Mouse (Mus musculus) E14TG2a.4 (cell line): Measurements from ENCODE around the gene Wdtc1.

ENCODE experiments used
- H3K27me3 ChIP-seq: 2 replicates; pipeline ENCODE4 v1.6.1; 2014; ENCODE audit warnings: low read length, control low read depth; ENCODE audit not compliant: insufficient read depth
- H3K36me3 ChIP-seq: 2 replicates; pipeline ENCODE4 v1.6.1; 2014; ENCODE audit warnings: low read length, control low read depth; ENCODE audit not compliant: insufficient read depth
- H3K4me1 ChIP-seq: replicated peaks from 2 replicates; pipeline ENCODE4 v1.6.1; 2014; ENCODE audit warnings: low read depth, low read length, control low read depth
- H3K4me3 ChIP-seq: replicated peaks from 2 replicates; pipeline ENCODE4 v1.5.1; 2014; ENCODE audit warnings: mild to moderate bottlenecking, low read length
- H3K9me3 ChIP-seq: 2 replicates; pipeline ENCODE4 v1.6.1; 2014; ENCODE audit warnings: low read length, control low read depth
- CTCF ChIP-seq: conservative IDR thresholded peaks from 2 replicates; pipeline ENCODE4 v1.5.1; 2014; ENCODE audit warnings: low read length
- NANOG ChIP-seq: IDR thresholded peaks from 2 replicates; pipeline ENCODE4 v1.6.1; 2014; ENCODE audit warnings: borderline replicate concordance, low read length, mixed read lengths
- POU5F1 ChIP-seq: IDR thresholded peaks from 2 replicates; pipeline ENCODE4 v1.6.1; 2014; ENCODE audit warnings: low read length, borderline replicate concordance

The Wdtc1 gene

DNA sequence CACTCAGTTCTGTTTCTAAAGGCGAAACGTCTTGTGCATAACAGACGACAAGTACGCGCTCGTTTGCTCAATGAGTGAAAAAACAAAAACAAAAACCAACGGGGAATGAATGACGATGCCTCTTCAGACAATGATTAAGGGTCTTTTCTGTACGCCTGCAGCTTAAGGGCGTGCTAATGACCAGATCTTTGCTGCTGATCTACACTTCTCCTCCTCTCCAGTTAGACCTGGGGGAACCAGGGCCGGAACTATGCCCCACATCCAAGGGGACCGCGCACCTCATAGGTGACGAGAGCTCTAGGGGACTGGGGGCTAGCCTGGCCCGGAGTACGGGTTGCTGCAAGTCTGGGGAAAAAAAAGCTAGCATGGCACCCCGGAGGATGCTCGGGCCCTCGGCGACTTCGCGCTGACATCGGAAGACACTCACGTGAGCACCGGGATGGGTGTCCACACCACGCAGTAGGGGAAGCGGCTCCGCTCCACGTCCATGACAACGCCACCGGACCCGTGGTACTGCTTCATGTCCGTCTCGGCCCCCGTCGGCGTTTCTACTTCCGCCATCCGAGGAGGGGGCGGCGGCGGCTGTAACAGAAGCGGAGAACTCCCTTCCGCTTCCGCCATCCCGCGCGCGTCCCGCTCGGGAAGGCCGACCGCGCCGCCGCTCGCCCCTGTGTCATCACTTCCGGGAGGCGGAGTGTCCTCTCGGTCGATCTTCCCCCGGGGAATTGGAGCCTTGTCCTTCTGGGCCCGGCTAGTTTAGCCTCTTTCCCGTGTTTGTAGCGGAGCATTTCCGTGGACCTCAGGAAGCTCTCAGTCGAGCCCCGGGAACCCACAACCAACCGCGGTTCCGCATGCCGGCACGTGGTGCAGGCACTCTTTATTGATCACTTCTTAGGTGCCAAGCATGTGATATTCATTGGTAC lies 75.9 kb downstream of the Wdtc1 start, which contains the start of gene Tmem222:
Tmem222 (minus strand) TSS at position 689 of the 923 bp plus-strand sequence.
- peak within 1 kb of the TSS; percentile 99 for H3K4me3 ChIP-seq
- no peaks in the 10 kb centered on the region for H3K27me3 ChIP-seq
- H3K36me3 ChIP-seq, result peaks cover 23% of the 10 kb centered on the region
- TF ChIP-seq POU5F1 (no peak), CTCF (no peak), NANOG (no peak)
- no peaks in the 10 kb centered on the region for H3K9me3 ChIP-seq
- H3K4me1 ChIP-seq, result peaks cover 49% of the 10 kb centered on the region

DNA sequence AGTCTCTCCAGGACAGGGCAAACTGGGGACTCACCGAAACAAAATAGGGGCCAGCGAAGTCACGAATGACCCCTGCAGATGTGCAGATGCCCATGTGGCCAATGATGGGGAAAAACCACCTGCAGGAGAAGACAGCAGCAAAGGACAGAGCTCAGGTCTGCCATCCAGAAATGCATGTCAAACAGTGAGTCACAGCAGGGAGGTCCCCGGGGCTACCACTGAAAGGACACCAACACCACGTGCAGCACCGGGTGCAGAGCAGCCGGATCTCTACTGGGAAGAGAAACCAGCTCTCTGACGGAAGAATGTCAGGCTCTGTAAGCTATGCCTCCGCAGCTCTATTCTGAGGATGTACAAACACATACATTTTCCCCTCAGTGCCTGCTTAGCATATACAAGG lies 82.4 kb downstream of the Wdtc1 start:
- TF ChIP-seq CTCF, result no peak
- no peak for TF ChIP-seq POU5F1
- no peak for TF ChIP-seq NANOG
- Histone ChIP-seq H3K36me3 (peaks cover 73% of the 10 kb centered on the region), H3K27me3 (no peaks in the 10 kb centered on the region), H3K4me3 (no peak overlapping the region), H3K9me3 (no peaks in the 10 kb centered on the region), H3K4me1 (peaks cover 18% of the 10 kb centered on the region)

DNA sequence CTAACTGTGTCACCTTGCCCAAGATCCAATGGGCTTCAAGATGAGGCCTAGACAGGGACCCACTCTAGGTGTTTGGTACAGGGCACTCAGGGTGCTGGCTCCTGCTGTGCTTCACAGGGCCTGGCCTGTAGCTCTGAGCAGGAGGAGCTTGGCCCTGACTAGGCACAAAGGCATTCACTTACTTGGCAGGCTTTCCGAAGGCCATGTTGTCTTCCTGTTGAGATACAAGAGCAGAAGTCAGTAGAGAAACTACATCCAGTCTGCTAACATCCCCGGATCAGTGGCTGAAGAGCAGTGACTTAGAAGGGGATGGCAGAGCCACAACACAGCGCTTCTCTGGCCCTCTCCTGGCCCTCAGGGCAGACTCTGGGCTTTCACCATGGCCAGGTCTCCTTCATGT lies 83.7 kb downstream of the Wdtc1 start:
- Histone ChIP-seq H3K4me1 (peaks cover 4% of the 10 kb centered on the region; the same call in 1 of the 2 replicates), H3K36me3 (peaks cover 71% of the 10 kb centered on the region), H3K4me3 (no peak overlapping the region), H3K9me3 (no peaks in the 10 kb centered on the region), H3K27me3 (no peaks in the 10 kb centered on the region)
- TF ChIP-seq CTCF (no peak), POU5F1 (no peak), NANOG (no peak)

DNA sequence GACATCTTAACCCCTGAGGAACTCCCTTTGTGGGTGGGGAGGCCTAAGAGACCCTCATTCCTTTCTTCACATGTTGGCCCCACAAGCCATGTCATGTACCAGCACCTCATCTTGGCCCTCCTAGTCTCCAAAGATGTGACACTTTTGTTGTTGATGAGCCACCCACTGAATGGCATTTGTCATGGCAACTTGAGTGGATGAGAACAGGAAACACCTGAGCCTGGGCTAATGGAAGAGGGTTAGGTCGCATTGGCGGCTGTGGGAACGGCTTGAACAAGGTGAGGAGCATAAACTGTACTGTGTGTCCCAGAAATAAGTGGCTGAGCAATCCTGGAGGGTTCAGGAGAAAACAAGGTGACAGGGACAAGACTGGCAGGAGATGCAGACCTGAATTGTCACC lies 84.3 kb downstream of the Wdtc1 start:
- peaks cover 68% of the 10 kb centered on the region for H3K36me3 ChIP-seq
- no peaks in the 10 kb centered on the region for H3K27me3 ChIP-seq
- H3K4me3 ChIP-seq, result no peak overlapping the region
- no peaks in the 10 kb centered on the region for H3K9me3 ChIP-seq
- TF ChIP-seq NANOG (no peak), POU5F1 (no peak), CTCF (no peak)
- peaks cover under 1% of the 10 kb centered on the region; the same call in 1 of the 2 replicates for H3K4me1 ChIP-seq

DNA sequence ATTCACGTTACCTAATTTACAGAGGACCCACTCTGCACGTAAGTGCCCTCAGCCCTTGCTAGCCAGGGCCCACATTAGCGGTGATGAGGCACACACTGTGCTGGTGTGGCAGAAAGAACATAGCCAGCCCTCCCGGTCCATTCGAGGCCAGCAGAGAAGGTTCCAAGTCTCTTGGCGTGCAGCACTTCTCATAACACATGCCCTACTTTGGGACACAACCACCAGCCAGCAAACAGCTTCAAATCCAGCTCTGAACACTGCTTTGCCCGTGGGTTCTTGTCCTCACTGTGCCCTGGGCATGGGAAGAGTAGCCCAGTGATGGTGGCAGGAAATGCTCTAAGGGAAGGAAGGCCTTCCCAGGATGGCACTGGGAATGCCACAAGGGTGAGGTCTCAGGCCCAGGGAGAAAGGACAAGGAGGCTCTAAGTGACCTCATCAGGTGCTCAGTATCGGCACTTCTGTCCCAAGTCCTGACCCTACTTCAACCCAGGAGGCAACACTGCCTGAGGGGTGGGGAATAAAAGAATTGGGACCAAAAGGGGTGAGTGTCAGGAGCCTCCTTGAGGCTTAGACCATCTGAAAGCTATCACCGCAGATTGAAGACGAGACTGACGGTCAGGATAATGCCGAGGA lies 86.9 kb downstream of the Wdtc1 start:
- TF ChIP-seq CTCF, result no peak
- Histone ChIP-seq H3K4me1 (peaks cover 26% of the 10 kb centered on the region), H3K4me3 (no peak overlapping the region), H3K9me3 (no peaks in the 10 kb centered on the region), H3K27me3 (no peaks in the 10 kb centered on the region), H3K36me3 (peaks cover 66% of the 10 kb centered on the region)

DNA sequence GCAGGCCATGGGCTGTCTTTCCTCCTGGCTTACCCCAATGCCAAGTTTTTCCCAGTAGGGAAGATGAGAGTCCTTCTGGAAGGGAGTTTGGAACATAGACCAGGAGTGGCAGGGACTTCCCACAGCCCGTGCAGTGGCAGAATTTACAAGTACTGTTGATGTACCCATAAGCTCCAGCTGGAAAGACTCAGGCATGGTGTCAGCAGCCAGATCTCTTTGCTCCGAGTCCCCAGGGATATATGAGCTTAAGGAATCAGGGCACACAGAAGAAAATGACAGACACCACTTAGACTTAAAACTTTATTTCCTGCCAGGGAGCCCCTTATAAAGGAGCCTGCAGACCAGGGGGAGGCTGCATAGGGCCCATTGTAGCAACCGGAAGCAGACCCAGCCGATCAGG lies 87.5 kb downstream of the Wdtc1 start:
- H3K4me3 ChIP-seq, result no peak overlapping the region
- H3K4me1 ChIP-seq, result peaks cover 32% of the 10 kb centered on the region
- H3K27me3 ChIP-seq, result no peaks in the 10 kb centered on the region
- no peak for TF ChIP-seq CTCF
- no peak for TF ChIP-seq NANOG
- no peak for TF ChIP-seq POU5F1
- peaks cover 62% of the 10 kb centered on the region for H3K36me3 ChIP-seq
- no peaks in the 10 kb centered on the region for H3K9me3 ChIP-seq

DNA sequence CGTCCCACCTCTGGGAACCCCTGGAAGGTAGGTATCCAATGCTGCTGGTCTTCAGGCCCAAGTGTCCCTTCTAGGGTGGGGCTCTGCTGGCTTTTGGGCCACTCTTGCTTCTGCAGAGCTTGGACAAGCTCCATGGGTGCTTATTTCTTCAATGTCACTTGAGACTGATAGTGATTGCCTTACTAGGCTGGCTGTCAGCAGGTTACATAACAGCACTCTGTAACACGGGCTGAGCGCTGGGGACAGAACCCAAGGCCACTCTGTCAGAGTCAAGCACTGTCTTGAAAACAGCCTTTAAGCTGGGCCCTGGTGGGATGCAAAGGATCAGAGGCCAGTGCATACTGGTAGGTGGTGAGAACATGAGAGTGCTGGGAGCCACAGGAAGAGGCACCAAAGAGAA lies 88.0 kb downstream of the Wdtc1 start:
- no peaks in the 10 kb centered on the region for H3K9me3 ChIP-seq
- peaks cover 35% of the 10 kb centered on the region for H3K4me1 ChIP-seq
- no peak overlapping the region for H3K4me3 ChIP-seq
- TF ChIP-seq NANOG (no peak), CTCF (no peak), POU5F1 (no peak)
- H3K36me3 ChIP-seq, result peaks cover 57% of the 10 kb centered on the region
- no peaks in the 10 kb centered on the region for H3K27me3 ChIP-seq

DNA sequence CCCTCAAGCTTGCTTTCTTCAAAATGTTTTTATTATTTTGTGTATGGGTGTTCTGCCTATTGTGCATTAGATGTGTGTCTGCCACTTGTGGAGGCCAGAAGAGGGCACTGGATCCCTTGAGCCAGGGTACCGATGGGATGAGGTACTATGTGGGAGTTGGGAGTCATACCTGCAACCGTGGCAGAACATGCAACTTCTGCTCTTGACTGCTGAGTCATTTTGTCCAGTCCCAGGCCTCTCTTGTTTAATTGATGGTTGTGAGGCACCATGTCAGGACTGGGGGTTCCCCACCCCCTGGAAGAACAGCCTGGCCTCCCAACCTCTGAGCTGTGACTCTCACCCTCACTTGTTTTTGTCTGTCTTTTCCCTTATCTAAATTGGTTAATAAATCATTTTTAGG lies 88.7 kb downstream of the Wdtc1 start:
- Histone ChIP-seq H3K4me1 (peaks cover 37% of the 10 kb centered on the region), H3K9me3 (no peaks in the 10 kb centered on the region), H3K36me3 (peaks cover 50% of the 10 kb centered on the region), H3K4me3 (no peak overlapping the region), H3K27me3 (no peaks in the 10 kb centered on the region)
- TF ChIP-seq NANOG (no peak), POU5F1 (no peak), CTCF (no peak)

DNA sequence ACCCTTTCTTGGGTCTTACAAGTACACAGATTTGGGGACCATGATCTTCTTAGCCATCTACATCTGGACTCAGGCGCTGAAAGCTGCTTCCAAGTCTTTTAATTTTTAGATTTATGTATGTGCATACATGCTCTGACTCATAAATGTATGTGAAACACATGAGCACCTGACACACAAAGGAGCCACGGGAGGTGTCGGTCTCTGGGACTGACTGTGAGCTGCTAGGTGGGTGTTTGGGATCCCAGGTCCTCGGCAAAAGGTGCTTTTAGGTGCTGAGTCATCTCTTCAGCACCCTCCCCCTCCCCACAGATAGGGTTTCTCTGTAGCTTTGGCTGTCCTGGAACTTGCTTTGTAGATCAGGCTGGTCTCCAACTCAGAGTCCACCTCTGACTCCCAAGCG lies 89.5 kb downstream of the Wdtc1 start:
- Histone ChIP-seq H3K27me3 (peaks cover 7% of the 10 kb centered on the region), H3K9me3 (no peaks in the 10 kb centered on the region), H3K4me1 (peaks cover 42% of the 10 kb centered on the region), H3K4me3 (no peak overlapping the region), H3K36me3 (peaks cover 42% of the 10 kb centered on the region)
- TF ChIP-seq CTCF (no peak), POU5F1 (no peak), NANOG (no peak)
